Mouse (Mus musculus) neural tube, embryonic 11.5 days (tissue): ENCODE data around the gene Elfn1. TPM values are rescaled to one million over a fixed set of nuclear protein-coding genes. Genes with fewer than 3 reads are reported as not detected.

Experiments used
- ATAC-seq: fragments of 200-750 bp; cut with Nextera tagmentation; 2 replicates; pipeline ENCODE4 v1.8.0; 2017; ENCODE audit warnings: moderate number of reproducible peaks, mild to moderate bottlenecking, moderate TSS enrichment, moderate library complexity; ENCODE audit not compliant: insufficient read depth, low FRiP score, low TSS enrichment
- DNase-seq: peaks from one replicate; pipeline ENCODE4 v3.0.0-alpha.2; 2015; ENCODE audit warnings: low spot score
- H3K27ac ChIP-seq: fragments of 300-500 bp; sonication (generic); 2 replicates; pipeline ENCODE4 v1.5.1; 2014; ENCODE audit warnings: low read depth, mild to moderate bottlenecking, low read length
- H3K27me3 ChIP-seq: fragments of 300-500 bp; sonication (generic); 2 replicates; pipeline ENCODE4 v1.6.1; 2014; ENCODE audit warnings: mild to moderate bottlenecking, low read length, mixed read lengths; ENCODE audit not compliant: control insufficient read depth, insufficient read depth
- H3K36me3 ChIP-seq: fragments of 300-500 bp; sonication (generic); 2 replicates; pipeline ENCODE4 v1.6.1; 2014; ENCODE audit warnings: mild to moderate bottlenecking, low read length, moderate library complexity, mixed read lengths; ENCODE audit not compliant: control insufficient read depth, insufficient read depth
- H3K4me1 ChIP-seq: fragments of 300-500 bp; sonication (generic); 2 replicates; pipeline ENCODE4 v1.6.1; 2014; ENCODE audit warnings: low read length, mixed read lengths; ENCODE audit not compliant: control insufficient read depth, insufficient read depth
- H3K4me2 ChIP-seq: fragments of 300-500 bp; sonication (generic); 2 replicates; pipeline ENCODE4 v1.6.1; 2014; ENCODE audit warnings: low read depth, mild to moderate bottlenecking, moderate library complexity
- H3K4me3 ChIP-seq: fragments of 300-500 bp; sonication (generic); 2 replicates; pipeline ENCODE4 v1.5.1; 2014; ENCODE audit warnings: low read depth, low read length
- H3K9ac ChIP-seq: fragments of 300-500 bp; sonication (generic); 2 replicates; pipeline ENCODE4 v1.6.1; 2014; ENCODE audit warnings: mild to moderate bottlenecking, low read length
- H3K9me3 ChIP-seq: fragments of 300-500 bp; sonication (generic); 2 replicates; pipeline ENCODE4 v1.6.1; 2016; ENCODE audit warnings: low read length; ENCODE audit not compliant: control insufficient read depth
- WGBS: fragments of 180-500 bp; shearing (Covaris S2); extraction: QIAGEN DNeasy Blood & Tissue Kit; methylation state at CpG from one replicate; pipeline ENCODE4 v1.1.7; 2014; 5-methylcytosine and 5-hydroxymethylcytosine counted together
- polyA plus RNA-seq: library from polyadenylated mRNA; unstranded; fragments of >200 nt; fragmentation: Nextera tagmentation; extraction: Ambion mirVana; gene quantifications from 2 replicates; pipeline ENCODE4 v1.2.1, GENCODE M21; 2014

Elfn1 gene
- polyA plus RNA-seq, result 2.3 and 2.5 TPM in 2 replicates

- Histone ChIP-seq H3K4me3 (peak within 1 kb of the TSS; percentile 63), H3K4me2 (peak within 1 kb of the TSS; percentile 96), H3K27me3 (peaks cover 70% of the 10 kb centered on the region), H3K9me3 (no peaks in the 10 kb centered on the region), H3K27ac (0 out of 2 replicates have a peak within 1 kb of the TSS, but pooled peaks have one; percentile 53), H3K9ac (peak within 1 kb of the TSS; percentile 71), H3K4me1 (peaks cover 25% of the 10 kb centered on the region), H3K36me3 (no peaks in the 10 kb centered on the region)
- DNase-seq (peak; percentile 50), ATAC-seq (0 out of 2 replicates have a peak, but pooled peaks have one; percentile 8)
- under 1% methylated on average over 33 of the region's 33 CpGs for WGBS
Measured at GRCm38 (mm10) chr5:139907714-139908242, at the start of gene Elfn1. Elfn1 (plus strand) TSS chr5:139907943.

GRCm38 (mm10) chr5:139860328-139861104 lies 47.2 kb upstream of the Elfn1 start:
- Histone ChIP-seq H3K9me3 (no peaks in the 10 kb centered on the region), H3K4me3 (no peak overlapping the region), H3K4me2 (no peak overlapping the region), H3K4me1 (no peaks in the 10 kb centered on the region), H3K27me3 (no peaks in the 10 kb centered on the region), H3K9ac (no peak overlapping the region), H3K36me3 (no peaks in the 10 kb centered on the region), H3K27ac (no peak overlapping the region)
- no peak for DNase-seq
- 39% methylated on average over 15 of the region's 15 CpGs for WGBS
- ATAC-seq, result no peak

- no peaks in the 10 kb centered on the region for H3K9me3 ChIP-seq
- no peak overlapping the region for H3K9ac ChIP-seq
- H3K4me3 ChIP-seq, result no peak overlapping the region
- ATAC-seq (no peak), DNase-seq (no peak)
- no peak overlapping the region for H3K27ac ChIP-seq
- H3K36me3 ChIP-seq, result no peaks in the 10 kb centered on the region
- no peaks in the 10 kb centered on the region for H3K27me3 ChIP-seq
- no peaks in the 10 kb centered on the region for H3K4me1 ChIP-seq
- no peak overlapping the region for H3K4me2 ChIP-seq
- 80% methylated on average over 4 of the region's 4 CpGs for WGBS
Measured at GRCm38 (mm10) chr5:139862759-139863158, 45.0 kb upstream of the Elfn1 start.

- H3K27me3 ChIP-seq, result no peaks in the 10 kb centered on the region
Measured at GRCm38 (mm10) chr5:139870886-139871285, 36.9 kb upstream of the Elfn1 start.

GRCm38 (mm10) chr5:139871526-139871925 lies 36.2 kb upstream of the Elfn1 start:
- H3K4me2 ChIP-seq, result no peak overlapping the region
- H3K36me3 ChIP-seq, result no peaks in the 10 kb centered on the region
- ATAC-seq, result no peak
- no peak overlapping the region for H3K27ac ChIP-seq
- no peak overlapping the region for H3K4me3 ChIP-seq
- no peaks in the 10 kb centered on the region for H3K27me3 ChIP-seq
- DNase-seq, result no peak
- H3K9me3 ChIP-seq, result no peaks in the 10 kb centered on the region
- WGBS, result 97% methylated on average over 1 of the region's 1 CpGs
- H3K9ac ChIP-seq, result no peak overlapping the region
- no peaks in the 10 kb centered on the region for H3K4me1 ChIP-seq

More at GRCm38 (mm10) chr5:139870886-139871285, 36.9 kb upstream of the Elfn1 start:
- ATAC-seq (no peak), DNase-seq (no peak)
- Histone ChIP-seq H3K36me3 (no peaks in the 10 kb centered on the region), H3K4me3 (no peak overlapping the region), H3K4me1 (no peaks in the 10 kb centered on the region), H3K9ac (no peak overlapping the region), H3K9me3 (no peaks in the 10 kb centered on the region), H3K27ac (no peak overlapping the region), H3K4me2 (no peak overlapping the region)
- WGBS, result 16% methylated on average over 4 of the region's 4 CpGs

GRCm38 (mm10) chr5:139877563-139877962 lies 30.2 kb upstream of the Elfn1 start:
- ATAC-seq, result no peak
- Histone ChIP-seq H3K9me3 (0 out of 2 replicates have a peak, but pooled peaks cover 2% of the 10 kb centered on the region), H3K4me1 (no peaks in the 10 kb centered on the region), H3K4me2 (no peak overlapping the region), H3K4me3 (no peak overlapping the region), H3K36me3 (no peaks in the 10 kb centered on the region), H3K27me3 (no peaks in the 10 kb centered on the region), H3K9ac (no peak overlapping the region), H3K27ac (no peak overlapping the region)
- no peak for DNase-seq
- WGBS, result 55% methylated on average over 7 of the region's 7 CpGs

- DNase-seq (no peak), ATAC-seq (no peak)
- no peaks in the 10 kb centered on the region for H3K4me1 ChIP-seq
- H3K36me3 ChIP-seq, result no peaks in the 10 kb centered on the region
- 80% methylated on average over 5 of the region's 5 CpGs for WGBS
- no peak overlapping the region for H3K9ac ChIP-seq
- 0 out of 2 replicates have a peak, but pooled peaks cover 2% of the 10 kb centered on the region for H3K9me3 ChIP-seq
- no peak overlapping the region for H3K4me3 ChIP-seq
- H3K27me3 ChIP-seq, result no peaks in the 10 kb centered on the region
- H3K4me2 ChIP-seq, result no peak overlapping the region
- no peak overlapping the region for H3K27ac ChIP-seq
Measured at GRCm38 (mm10) chr5:139879694-139880093, 28.0 kb upstream of the Elfn1 start.

- H3K27me3 ChIP-seq, result no peaks in the 10 kb centered on the region
- 93% methylated on average over 9 of the region's 9 CpGs for WGBS
- no peaks in the 10 kb centered on the region for H3K4me1 ChIP-seq
- H3K9me3 ChIP-seq, result 0 out of 2 replicates have a peak, but pooled peaks cover 2% of the 10 kb centered on the region
- no peak overlapping the region for H3K4me2 ChIP-seq
- no peak for ATAC-seq
- no peaks in the 10 kb centered on the region for H3K36me3 ChIP-seq
- no peak overlapping the region for H3K4me3 ChIP-seq
- no peak overlapping the region for H3K9ac ChIP-seq
- H3K27ac ChIP-seq, result no peak overlapping the region
- no peak for DNase-seq
Measured at GRCm38 (mm10) chr5:139881161-139881560, 26.6 kb upstream of the Elfn1 start.

- DNase-seq, result no peak
- WGBS, result 29% methylated on average over 3 of the region's 3 CpGs
- H3K27ac ChIP-seq, result no peak overlapping the region
Measured at GRCm38 (mm10) chr5:139888624-139889023, 19.1 kb upstream of the Elfn1 start.

More at GRCm38 (mm10) chr5:139888624-139889023, 19.1 kb upstream of the Elfn1 start:
- Histone ChIP-seq H3K36me3 (no peaks in the 10 kb centered on the region), H3K4me3 (no peak overlapping the region), H3K4me1 (peaks cover 8% of the 10 kb centered on the region; the same call in 1 of the 2 replicates), H3K9me3 (no peaks in the 10 kb centered on the region), H3K9ac (no peak overlapping the region), H3K27me3 (no peaks in the 10 kb centered on the region), H3K4me2 (no peak overlapping the region)
- no peak for ATAC-seq
